Mouse (Mus musculus): ENCODE results near the gene Satb2. TPM values are rescaled to one million over a fixed set of nuclear protein-coding genes. Genes with fewer than 3 reads are reported as not detected.

Satb2 gene
- total RNA-seq, 2 experiments from 2014 or later = 0.27 to 0.31 TPM

DNA sequence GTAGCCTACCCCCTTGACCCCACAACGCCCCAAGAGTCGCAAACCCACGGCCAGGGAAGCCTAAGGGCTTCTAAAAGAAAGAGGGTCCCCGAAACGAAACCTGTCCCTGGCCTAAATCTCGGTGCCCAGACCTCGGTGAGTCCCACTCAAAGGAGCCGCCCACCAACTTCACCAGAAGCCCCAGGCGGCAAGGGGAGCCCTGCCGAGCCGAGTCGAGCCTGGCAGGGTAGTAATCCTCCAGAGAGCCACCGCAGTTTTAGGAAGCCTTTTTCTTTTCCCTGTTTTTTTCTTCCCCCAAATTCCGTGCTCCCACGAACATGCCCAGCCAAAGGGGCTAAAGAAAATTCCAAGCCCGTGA lies 4.9 kb downstream of the Satb2 start:
- DNase-seq (ENCODE audit: low spot score) = no peak

DNA sequence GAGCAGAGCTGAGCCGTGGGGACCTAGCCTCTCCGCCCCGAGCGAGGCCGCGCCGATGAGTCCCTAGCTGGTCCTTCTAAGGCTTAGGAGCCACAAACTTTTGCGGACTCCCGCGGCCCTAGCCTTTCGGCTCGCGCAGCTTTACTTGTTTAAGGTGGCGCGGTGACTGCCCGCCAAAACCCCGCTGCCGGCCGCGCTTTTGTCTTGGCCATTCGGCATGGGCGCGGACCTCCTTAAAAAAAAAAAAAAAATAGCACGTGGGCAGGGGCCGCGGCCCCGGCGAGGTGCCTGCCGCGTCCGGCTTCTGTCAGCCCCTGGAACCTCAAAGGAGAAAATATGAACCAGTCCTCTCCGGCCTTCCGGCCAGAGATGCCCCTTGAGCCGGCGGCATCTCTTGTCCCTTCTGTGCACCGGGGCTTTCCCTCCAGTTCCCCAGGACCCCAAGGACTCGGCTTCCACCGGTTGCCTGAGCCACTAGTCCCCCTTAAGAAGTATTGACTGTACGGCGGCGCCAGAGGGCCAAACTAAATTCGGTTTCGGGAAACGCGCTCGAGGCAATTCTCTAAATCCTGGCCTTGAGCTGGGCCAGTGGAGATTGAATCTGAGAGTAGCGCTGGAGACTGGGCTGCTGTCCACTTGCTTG lies 5.4 kb downstream of the Satb2 start:
- peak; percentile 97 for DNase-seq (ENCODE audit: low spot score)

DNA sequence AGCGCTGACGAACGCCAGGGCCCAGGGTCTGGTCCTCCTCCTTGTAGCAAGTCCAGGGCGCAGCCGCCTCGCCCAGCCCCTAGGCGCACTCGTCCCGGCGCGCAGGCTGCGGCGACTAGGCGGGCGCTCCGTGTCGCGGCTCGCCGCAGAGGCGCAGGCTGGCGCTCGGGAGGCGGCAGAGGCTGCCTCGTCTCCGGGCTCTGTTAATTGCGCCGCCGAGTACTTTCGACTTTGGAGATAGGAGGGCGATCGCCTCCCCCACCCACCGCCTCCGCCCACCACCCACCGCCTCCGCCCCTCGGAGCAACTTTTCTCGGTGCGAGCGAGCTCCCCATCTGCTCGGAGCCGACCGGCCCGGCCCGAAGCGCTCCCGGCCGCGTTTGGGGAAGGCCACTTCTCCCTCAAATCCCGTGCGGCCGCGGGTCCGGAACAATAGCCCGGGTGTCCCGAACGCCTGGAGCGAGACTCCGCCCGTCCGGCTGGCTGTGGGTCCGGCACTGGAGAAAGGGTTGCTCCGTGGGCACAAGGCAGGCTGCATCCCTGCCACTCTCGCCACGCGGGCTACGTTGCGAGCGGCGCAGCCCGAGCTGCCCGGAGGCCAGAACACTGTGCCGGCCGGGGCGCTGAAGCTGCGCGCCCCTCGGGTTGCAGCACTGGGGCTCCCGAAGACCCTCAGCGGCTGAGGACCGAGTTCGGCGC lies 6.0 kb downstream of the Satb2 start:
- peak; percentile 32 for DNase-seq (ENCODE audit: low spot score)

DNA sequence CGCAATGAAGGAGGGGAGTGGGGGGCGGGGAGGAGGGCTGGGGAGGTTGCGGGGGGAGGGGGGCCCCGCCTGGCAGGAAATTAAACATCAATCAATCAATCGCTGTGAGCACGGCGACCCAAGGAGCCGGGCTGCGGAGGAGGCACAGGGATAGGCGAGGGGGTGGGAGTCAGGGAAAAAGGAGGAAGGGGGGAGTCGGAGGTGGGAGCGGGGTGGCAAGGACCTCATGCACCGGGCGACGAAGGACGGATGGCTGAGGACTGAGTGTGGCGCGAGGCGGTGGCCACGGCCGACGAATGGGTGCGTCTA lies 6.6 kb downstream of the Satb2 start:
- DNase-seq (ENCODE audit: low spot score) = no peak

DNA sequence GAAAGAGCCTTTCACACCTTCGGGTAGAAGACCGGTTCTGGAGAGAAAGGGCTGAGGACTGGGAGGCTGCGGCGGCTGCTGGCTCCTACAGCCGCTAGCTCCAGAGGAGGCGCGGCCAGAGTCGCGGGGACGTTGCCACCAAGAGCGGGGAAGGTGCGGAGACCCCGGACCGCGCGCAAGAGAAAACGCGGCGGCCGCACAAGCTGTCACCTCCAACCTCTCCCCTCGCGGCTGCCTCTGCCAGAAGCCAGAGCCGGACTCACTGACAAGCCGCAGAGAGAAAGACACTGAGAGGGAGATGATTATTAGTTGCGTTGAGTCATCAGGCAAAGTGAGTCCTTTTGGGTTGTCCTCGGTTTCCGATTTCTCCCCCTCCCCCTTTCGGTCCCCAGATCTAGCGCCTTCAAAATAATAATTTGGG lies 7.0 kb downstream of the Satb2 start:
- no peak for DNase-seq (ENCODE audit: low spot score)

DNA sequence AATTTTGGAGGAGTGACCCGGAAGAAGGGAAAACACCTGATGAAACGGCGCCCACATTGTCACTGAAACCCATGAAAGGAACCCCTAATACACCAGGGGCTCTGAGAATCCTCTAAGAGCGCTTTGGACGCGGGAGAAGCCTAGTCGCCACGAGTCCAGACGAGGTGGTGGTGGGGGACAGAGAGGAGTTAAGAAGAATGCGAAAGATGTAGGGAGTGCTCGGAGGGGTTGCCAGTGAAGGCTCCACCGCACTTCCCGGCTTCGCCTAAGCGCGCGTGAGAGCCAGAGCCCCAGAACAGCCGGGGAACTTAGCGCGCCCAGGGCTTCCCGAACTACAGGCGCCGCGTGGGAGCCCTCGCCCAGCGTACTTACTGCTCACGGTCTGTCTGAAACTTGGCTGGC lies 7.7 kb downstream of the Satb2 start:
- no peak for DNase-seq (ENCODE audit: low spot score)

DNA sequence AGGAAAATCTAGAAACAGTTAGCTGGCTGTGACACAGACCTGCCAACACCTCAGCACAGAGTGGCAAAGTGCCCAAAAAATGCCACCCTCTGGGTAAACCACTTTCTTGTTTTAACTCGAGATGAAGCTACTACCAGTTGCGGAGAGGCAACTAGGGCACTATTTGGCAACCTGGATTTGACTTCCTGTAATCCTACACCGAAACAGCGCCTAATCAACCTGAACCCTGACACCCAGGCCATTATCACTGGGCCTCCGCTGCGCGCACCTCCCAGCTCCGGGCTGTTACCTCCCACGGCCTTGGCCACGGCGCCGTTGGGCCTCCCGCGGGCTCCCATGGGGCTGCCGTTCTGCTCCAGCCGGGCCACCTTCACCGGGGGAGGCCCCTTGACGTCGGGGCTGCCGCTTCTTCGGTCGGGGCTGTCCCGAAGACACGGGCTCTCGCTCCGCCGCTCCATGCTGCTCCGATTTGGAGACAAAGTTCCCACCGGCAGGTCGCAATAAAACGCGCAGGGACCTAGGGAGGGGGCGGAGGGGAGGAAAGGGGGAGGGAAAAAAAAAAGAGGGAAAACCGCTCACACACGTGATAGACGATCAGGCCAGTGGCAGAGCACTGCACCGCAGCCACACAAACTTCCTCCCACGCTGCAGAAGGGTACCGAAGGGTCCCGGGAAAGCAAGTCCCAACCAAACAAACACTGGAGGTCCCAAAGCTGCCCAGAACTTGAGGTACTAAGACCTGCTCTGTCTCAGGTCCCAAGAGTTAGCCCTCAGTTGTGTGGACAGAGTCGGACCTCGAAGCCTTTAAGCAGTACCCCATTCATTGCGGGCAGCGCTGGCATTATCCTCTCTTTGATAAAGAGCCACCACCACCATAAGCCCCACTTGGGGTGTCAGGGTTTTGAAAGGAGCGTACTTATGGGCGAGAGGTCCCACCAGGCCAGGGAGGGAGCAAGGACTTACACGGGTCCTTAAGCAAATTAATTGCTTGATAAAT lies 8.8 kb downstream of the Satb2 start:
- DNase-seq (ENCODE audit: low spot score) = no peak

DNA sequence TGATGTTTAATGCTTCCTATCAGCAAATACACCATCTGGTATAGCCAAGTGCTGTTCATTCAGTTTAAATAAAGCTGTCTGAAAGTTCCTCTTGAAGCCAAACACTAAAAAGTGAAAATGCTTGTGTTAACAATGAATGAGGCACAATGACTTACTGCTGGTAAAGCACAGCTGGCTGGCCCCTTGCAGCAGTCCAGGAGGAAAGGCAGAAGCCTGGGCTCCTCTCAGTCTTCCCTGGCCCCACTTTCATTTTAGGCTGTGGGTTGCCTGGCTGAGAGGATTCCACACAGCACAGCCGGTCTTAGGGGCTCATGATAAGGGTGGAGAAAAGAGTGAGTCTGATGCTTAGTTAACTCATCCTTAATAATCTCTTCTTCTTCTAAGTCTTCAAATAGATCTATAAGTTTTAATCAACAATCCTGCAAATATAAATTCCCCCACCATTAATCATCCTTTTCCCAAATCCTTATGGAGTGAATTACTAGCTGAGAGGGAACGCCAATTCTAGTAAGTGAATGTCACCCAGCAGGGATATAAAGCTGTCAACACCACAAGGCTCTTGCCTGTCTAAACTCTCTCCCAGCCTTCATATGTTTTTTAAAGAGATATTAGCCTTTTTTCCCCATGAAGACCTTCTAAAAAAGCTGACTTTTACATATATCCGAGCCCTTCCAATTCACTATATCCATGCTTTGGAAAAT lies 12.4 kb downstream of the Satb2 start:
- DNase-seq (ENCODE audit: low spot score) = no peak

DNA sequence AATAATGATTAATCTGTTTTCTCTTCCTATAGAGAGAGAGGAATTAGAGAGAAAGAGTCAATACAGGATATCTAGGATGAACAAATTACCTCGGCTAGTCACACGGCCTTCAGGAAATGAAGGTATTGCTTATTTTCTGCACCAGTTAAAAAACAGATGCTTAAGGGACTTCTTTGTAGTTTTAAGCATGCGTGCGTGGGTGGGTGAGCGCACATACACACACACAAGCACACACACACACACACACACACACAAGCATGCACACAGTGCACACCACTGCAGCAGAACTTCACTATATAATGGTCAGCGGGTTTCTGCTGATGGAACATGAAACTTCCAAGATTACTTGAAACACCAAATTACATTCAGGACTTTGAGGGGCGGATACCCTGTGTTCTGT lies 14.0 kb downstream of the Satb2 start:
- DNase-seq (ENCODE audit: low spot score) = no peak

DNA sequence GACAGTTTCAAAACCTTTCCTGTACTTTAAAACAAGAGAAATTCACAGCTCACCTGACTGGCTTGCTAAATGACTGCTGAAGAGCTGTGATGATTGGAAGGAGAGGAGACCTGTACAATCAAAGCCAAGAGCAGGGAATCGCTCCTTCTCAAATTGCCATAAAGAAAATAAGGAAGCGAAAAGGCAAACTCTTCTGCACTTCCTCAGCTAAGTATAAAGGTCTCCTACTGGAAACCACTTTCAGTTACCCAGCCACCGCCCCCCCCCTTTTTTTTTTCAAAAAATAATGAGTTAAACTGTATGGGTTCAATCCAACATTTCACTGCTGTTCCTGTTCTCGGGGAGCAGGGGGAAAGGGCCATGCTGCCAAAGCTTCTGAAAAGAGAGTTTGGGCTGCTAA lies 15.2 kb downstream of the Satb2 start:
- no peak for DNase-seq (ENCODE audit: low spot score)

DNA sequence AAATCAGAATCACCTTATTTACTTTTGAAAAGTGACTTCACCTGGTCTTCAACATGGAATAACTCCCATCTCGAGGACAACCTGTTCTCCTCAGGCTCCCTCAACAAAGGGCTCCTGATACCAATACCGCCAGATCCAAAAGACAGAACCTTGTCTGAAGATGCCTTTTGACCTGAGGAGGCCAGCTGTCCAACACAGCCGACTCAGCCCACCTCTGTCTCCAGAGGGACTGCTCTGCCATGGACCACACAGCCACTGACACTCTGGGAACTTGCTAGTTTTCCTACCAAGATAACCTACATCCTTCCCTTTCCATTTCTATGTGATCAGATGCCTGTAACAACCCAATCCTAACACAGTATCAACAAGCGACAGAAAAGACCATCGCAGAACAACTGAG lies 19.5 kb downstream of the Satb2 start:
- DNase-seq (ENCODE audit: low spot score) = no peak

DNA sequence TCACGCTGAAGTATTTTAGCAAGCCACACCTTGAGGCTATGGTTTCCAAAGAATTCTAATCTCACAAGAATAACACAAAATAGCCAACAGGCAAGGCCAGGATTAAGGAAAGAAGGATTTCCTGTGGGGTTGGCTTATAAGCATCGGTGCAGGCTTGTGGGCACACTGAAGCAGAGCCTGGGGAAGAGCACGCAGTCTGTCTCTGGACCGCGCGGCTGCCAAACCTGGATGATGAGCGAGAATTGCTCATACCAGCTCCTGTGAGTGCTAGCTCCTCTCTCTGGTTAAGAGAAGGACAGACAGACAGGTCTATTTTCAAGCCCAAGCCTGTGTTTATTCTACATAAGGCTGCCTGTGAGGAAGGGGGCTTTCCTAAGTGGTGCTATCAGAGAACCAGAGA lies 20.5 kb downstream of the Satb2 start:
- DNase-seq (ENCODE audit: low spot score) = no peak

DNA sequence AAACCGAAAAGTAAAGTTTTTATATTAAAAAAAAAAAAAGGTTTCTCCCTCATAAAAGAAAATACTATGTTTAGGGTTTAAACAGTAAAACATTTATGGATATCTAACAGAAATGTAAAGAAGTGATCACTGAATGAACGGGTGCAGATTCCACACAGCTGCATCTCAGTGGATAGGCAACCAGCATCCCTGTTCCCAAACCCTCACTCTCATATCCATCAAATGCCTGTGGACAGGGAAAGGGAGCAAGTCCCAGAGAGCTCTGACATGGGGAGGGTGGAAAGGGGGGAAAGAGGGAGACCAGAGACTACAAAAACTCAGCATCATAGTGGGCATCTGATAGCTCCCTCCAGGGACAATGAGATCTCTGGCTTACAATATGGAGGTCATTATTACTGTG lies 21.6 kb downstream of the Satb2 start:
- DNase-seq (ENCODE audit: low spot score) = no peak

DNA sequence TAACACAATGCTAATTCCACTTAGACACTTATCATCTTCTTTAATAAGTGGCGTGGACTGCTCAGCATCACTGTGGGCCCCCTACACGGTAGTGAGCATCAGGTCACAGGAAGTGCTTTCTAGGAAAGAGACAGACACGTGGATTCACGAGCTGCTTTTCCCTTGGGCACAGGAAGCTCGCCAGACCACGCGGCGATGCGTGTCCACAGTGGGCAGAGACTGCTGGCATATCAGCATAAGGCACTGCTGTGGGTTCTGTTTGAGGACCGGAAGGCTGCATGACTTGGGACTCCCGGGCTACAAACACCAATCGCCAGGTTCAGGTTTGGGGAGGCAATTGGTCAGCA lies 22.7 kb downstream of the Satb2 start:
- no peak for DNase-seq (ENCODE audit: low spot score)

DNA sequence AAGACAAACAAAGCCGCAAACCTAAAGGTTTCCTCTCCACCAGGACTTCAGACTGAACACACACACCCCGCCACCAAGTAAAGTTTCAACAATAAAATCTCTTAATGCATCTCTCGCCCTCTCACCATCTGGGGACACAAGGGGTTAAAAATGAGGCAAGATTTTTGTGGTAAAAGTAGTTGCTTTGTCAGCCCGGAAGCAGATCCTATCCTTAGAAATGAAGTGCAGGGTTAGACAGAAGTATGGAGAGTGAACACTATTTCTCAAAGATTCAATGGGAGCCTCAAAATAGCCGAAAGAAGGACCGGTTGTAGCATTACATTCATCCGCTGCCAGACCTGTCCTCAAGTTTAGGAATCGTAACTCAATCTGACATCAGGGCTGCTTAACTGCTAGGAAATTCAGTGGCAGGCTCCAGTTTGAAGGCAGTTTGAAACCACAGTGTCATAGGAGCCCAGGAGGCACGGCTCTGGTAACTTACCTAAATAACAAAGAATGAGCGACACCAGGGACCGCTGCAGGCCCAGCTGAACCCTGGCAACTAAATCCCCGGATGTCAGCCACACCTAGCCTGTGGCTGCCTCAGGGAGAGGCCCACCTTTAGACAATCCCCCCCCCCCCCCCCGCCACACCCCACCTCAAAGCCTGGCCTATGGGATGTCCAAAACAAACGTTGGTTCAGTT lies 23.3 kb downstream of the Satb2 start:
- DNase-seq (ENCODE audit: low spot score) = no peak

DNA sequence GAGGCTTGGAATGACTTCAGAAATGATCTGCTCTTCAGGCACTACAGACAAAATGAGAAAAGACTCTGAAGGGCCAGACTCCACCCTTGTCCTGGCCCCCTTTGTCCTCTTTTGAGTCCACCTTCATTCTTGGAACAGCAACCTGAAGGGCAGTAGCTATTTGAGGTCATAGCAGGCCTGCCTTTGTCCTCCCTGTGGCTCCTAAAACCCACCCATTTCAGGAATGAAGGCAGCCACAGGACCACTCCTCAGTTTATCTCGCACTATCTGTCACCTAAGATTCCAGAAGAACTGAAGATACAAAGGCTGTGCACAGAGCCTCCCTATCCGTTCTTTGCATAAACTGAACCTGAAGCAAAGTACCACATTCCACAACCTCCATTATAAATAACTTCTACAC lies 24.9 kb downstream of the Satb2 start:
- no peak for DNase-seq (ENCODE audit: low spot score)

DNA sequence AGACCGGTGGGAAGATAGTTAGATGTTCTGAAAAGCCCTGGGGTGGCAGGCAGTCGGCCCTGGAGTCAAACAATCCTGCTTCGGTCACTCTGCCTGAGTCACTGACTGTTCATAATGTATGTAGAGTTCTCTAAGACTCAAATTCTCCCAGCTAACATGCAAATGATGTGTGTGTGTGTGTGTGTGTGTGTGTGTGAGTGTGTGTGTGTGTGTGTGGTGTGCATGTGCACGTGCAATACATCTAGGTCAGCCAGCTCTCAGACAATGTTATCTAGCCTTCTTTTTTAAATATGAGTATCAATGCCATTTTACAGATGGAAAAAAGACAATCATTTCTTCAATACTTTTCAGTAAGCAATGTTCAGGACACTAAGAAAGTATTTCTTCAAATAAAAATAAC lies 26.5 kb downstream of the Satb2 start:
- DNase-seq (ENCODE audit: low spot score) = no peak

DNA sequence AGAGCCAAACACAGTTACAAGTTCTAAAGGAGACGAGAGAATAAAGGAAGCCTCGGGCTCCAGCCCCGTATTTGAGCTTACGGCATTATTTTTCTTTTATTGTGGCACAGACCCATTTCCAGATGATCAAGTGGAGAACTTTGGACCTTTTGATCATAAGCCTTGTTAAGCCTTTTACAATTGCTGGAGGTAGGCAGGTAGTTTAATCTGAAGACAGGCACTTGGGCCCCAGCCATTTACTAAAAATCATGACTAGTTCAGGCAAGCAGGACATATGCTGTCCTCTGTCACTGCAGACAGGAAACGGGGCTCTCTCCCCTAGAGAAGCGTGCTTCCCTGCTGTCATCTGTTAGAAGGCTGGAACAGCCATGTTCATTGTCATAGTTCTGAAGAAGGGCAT lies 26.9 kb downstream of the Satb2 start:
- no peak for DNase-seq (ENCODE audit: low spot score)

DNA sequence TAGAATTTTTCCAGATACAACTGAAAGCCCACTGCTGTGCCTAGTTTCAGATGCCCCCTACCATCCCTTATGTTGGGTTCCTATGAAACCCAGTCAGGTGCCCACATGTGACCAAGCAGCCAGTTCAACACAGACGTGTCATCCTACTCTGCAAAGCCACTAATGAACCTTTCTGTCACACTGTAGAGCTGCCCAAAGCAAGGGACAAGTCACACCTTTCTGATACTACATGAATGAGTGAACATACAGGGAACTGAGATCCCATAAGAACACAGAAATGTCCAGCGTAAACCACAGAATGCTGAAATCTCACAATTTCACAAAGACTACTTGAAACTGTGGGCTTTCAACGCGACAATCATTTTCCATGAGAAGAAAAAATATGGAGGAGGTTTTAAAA lies 39.0 kb downstream of the Satb2 start:
- no peak for DNase-seq (ENCODE audit: low spot score)

DNA sequence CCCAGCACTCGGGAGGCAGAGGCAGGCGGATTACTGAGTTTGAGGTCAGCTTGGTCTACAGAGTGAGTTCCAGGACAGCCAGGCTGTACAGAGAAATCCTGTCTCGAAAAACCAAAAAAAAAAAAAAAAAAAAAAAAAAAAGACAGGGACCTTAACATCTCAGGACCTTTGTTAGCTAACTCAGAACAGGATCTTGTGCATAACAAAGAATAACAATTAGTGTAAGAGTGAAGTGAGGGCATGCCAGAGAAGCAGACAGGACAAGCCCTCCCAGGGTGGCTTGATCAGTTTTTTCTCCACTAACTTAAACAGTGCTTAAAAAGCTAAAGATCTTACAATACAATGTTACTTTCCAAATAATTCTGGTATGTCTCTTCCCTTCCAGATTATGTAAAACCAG lies 40.0 kb downstream of the Satb2 start:
- no peak for DNase-seq (ENCODE audit: low spot score)

DNA sequence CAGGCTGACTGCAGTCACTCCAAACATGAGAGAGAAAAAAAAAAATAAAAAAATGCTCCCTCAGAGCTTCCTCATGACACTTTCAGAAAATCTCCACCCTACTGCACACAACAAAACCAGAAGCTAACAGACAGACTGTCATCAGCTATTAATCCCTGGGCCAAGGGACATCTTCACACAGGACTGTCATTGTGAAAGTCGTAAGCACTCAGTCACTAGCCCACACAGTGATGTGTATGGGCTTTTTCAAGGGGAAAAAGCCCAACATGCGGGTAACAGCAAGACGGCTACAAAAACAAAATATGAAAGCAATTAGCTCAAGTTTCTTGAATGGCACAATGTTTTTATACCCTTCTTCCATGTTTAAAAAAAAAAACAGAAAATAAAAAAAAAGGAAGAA lies 41.9 kb downstream of the Satb2 start:
- DNase-seq (ENCODE audit: low spot score) = no peak

DNA sequence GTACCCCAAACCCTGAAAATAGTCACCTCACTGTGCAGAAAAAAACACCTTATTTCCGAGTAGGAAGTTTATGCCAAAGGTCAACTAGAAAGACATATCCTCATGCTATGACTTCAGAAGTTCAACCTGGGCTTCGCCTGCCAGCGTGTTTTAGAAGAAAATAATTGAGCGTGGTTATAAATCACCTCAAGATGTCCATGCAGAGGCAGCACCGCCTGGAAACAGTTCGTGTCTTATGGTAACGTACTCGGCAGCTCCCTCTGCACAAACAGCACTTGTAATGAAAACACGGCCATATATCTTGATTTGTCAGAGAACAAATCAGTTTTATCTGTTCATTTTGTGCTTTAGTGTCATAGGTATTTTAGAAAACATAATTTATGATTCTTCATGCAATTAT lies 44.6 kb downstream of the Satb2 start:
- no peak for DNase-seq (ENCODE audit: low spot score)

Data from gastrocnemius, adult 18-20 months (tissue).